ENCODE assay signal across 8 mouse cellular contexts in genomic region chr10:120257231-120257630, GRCm38 (mm10). TPM values are rescaled to one million over a fixed set of nuclear protein-coding genes. Genes with fewer than 3 reads are reported as not detected.
A peak's percentile ranks its signal among the peaks of the same experiment; 100 is the strongest.
DNase-seq lines count a peak whose midpoint lies in the region; ATAC-seq lines count a peak whose summit lies in the region.
"Had no signal": no experiment of that assay in that cellular context is flagged by ENCODE, and none has a peak within 500 bp of the region (broad histone marks: within the 10 kb centered on the region; RNA-seq: fewer than 3 reads in every experiment).

No protein-coding gene starts in this region.

- no peak overlapping the region for H3K27ac ChIP-seq in midbrain, embryonic 11.5 days (ENCODE audit: low read depth, low read length)
- no peak overlapping the region for H3K27ac ChIP-seq in midbrain, embryonic 16.5 days (ENCODE audit: low read length)
- H3K27ac ChIP-seq in hindbrain, embryonic 14.5 days, result no peak overlapping the region
- no peak overlapping the region for H3K27ac ChIP-seq in neural tube, embryonic 11.5 days (ENCODE audit: low read depth, low read length)

- H3K4me1 ChIP-seq in midbrain, embryonic 11.5 days (ENCODE audit: control insufficient read depth, insufficient read depth, low read length), result no peaks in the 10 kb centered on the region
- no peaks in the 10 kb centered on the region for H3K4me1 ChIP-seq in midbrain, embryonic 16.5 days (ENCODE audit: control insufficient read depth, insufficient read depth, low read length)
- H3K4me1 ChIP-seq in hindbrain, embryonic 14.5 days (replicated peaks; ENCODE audit: control insufficient read depth, insufficient read depth, low read length), result no peaks in the 10 kb centered on the region
- H3K4me1 ChIP-seq in neural tube, embryonic 11.5 days (ENCODE audit: control insufficient read depth, insufficient read depth, low read length), result no peaks in the 10 kb centered on the region

- no peak overlapping the region for H3K4me3 ChIP-seq in midbrain, embryonic 11.5 days (ENCODE audit: low read depth, low read length)
- no peak overlapping the region for H3K4me3 ChIP-seq in midbrain, embryonic 16.5 days (ENCODE audit: low read depth, low read length)
- H3K4me3 ChIP-seq in hindbrain, embryonic 14.5 days (replicated peaks; ENCODE audit: low read length), result no peak overlapping the region
- no peak overlapping the region for H3K4me3 ChIP-seq in neural tube, embryonic 11.5 days (ENCODE audit: low read depth, low read length)
- H3K4me3 ChIP-seq: myocyte had no signal

- H3K9ac ChIP-seq in midbrain, embryonic 11.5 days (ENCODE audit: low read length), result no peak overlapping the region
- no peak overlapping the region for H3K9ac ChIP-seq in midbrain, embryonic 16.5 days (ENCODE audit: low read depth, low read length)
- no peak overlapping the region for H3K9ac ChIP-seq in hindbrain, embryonic 14.5 days
- no peak overlapping the region for H3K9ac ChIP-seq in neural tube, embryonic 11.5 days (ENCODE audit: low read length)

- DNase-seq in midbrain, embryonic 11.5 days (ENCODE audit: low spot score, missing footprints), result peak; percentile 92
- peak; percentile 59 for DNase-seq in R1 (ENCODE audit: low read depth, low spot score)
- DNase-seq in cerebellum, postnatal 36 days, result peak; percentile 11 to 36
- DNase-seq in hindbrain, embryonic 14.5 days (ENCODE audit: low spot score), result peak; percentile 86
- peak; percentile 54 to 67 for DNase-seq in left cerebral cortex, postnatal 25 days (ENCODE audit: low spot score in 2 of 2)
- peak; percentile 66 for DNase-seq in neural tube, embryonic 11.5 days (ENCODE audit: low spot score)

- H3K4me2 ChIP-seq in midbrain, embryonic 11.5 days, result no peak overlapping the region
- H3K4me2 ChIP-seq in midbrain, embryonic 16.5 days (ENCODE audit: low read length), result no peak overlapping the region
- H3K4me2 ChIP-seq in hindbrain, embryonic 14.5 days (replicated peaks), result no peak overlapping the region
- no peak overlapping the region for H3K4me2 ChIP-seq in neural tube, embryonic 11.5 days (ENCODE audit: low read depth)

- H3K9me3 ChIP-seq in midbrain, embryonic 11.5 days (ENCODE audit: control insufficient read depth, low read length), result no peaks in the 10 kb centered on the region
- no peaks in the 10 kb centered on the region for H3K9me3 ChIP-seq in midbrain, embryonic 16.5 days (replicated peaks; ENCODE audit: control insufficient read depth, low read length, poor library complexity, severe bottlenecking)
- H3K9me3 ChIP-seq in hindbrain, embryonic 14.5 days (ENCODE audit: control insufficient read depth, low read length), result no peaks in the 10 kb centered on the region
- H3K9me3 ChIP-seq in neural tube, embryonic 11.5 days (ENCODE audit: control insufficient read depth, low read length), result no peaks in the 10 kb centered on the region

- no peaks in the 10 kb centered on the region for H3K36me3 ChIP-seq in midbrain, embryonic 11.5 days (ENCODE audit: control insufficient read depth, insufficient read depth, low read length)
- H3K36me3 ChIP-seq in midbrain, embryonic 16.5 days (ENCODE audit: control insufficient read depth, insufficient read depth, low read length), result no peaks in the 10 kb centered on the region
- no peaks in the 10 kb centered on the region for H3K36me3 ChIP-seq in hindbrain, embryonic 14.5 days (replicated peaks; ENCODE audit: control insufficient read depth, insufficient read depth)
- no peaks in the 10 kb centered on the region for H3K36me3 ChIP-seq in neural tube, embryonic 11.5 days (ENCODE audit: control insufficient read depth, insufficient read depth, low read length)

- WGBS in midbrain, embryonic 11.5 days, result 37% methylated on average over 11 of the region's 11 CpGs
- WGBS in midbrain, embryonic 16.5 days, result 31% methylated on average over 11 of the region's 11 CpGs
- 31% methylated on average over 11 of the region's 11 CpGs for WGBS in hindbrain, embryonic 14.5 days
- WGBS in neural tube, embryonic 11.5 days, result 34% methylated on average over 11 of the region's 11 CpGs

- H3K27me3 ChIP-seq in midbrain, embryonic 11.5 days (ENCODE audit: control insufficient read depth, insufficient read depth, low read length), result no peaks in the 10 kb centered on the region
- H3K27me3 ChIP-seq in midbrain, embryonic 16.5 days (ENCODE audit: control insufficient read depth, insufficient read depth, low read depth, low read length), result no peaks in the 10 kb centered on the region
- H3K27me3 ChIP-seq in hindbrain, embryonic 14.5 days (ENCODE audit: control insufficient read depth, insufficient read depth, low read length), result no peaks in the 10 kb centered on the region
- H3K27me3 ChIP-seq in neural tube, embryonic 11.5 days (ENCODE audit: control insufficient read depth, insufficient read depth, low read length), result no peaks in the 10 kb centered on the region

- ATAC-seq in midbrain, embryonic 11.5 days (ENCODE audit: low FRiP score), result 0 out of 2 replicates have a peak, but pooled peaks have one; percentile 38
- ATAC-seq in midbrain, embryonic 16.5 days, result no peak
- ATAC-seq in hindbrain, embryonic 14.5 days (ENCODE audit: low FRiP score), result no peak
- no peak for ATAC-seq in neural tube, embryonic 11.5 days (ENCODE audit: insufficient read depth, low FRiP score, low TSS enrichment)

- intact Hi-C loops in left cerebral cortex, postnatal 25 days (cut with DNase I), result loop anchor here (2.0 to 5.0 kb wide), 2 partner anchors 446 to 605 kb away; no protein-coding TSS in a partner anchor

RNA-seq across cellular contexts. Expression of gene Llph, which starts 30.4 kb away (rescaled TPM):
- 53.7 and 58.3 TPM in 2 replicates for polyA plus RNA-seq in midbrain, embryonic 11.5 days (2014; fragmentation: Nextera tagmentation; extraction: Ambion mirVana)
- polyA plus RNA-seq in midbrain, embryonic 16.5 days (2015; fragmentation: Nextera tagmentation; extraction: Ambion mirVana), result 31.8 and 32.7 TPM in 2 replicates
- 35.5 and 38.7 TPM in 2 replicates for polyA plus RNA-seq in hindbrain, embryonic 14.5 days (2014; fragmentation: Nextera tagmentation; extraction: Ambion mirVana)
- 10 to 100 TPM; 18.4 to 20.3 TPM for total RNA-seq in left cerebral cortex, postnatal 25 days (2021)
- polyA plus RNA-seq in neural tube, embryonic 11.5 days (2014; fragmentation: Nextera tagmentation; extraction: Ambion mirVana), result 57.0 and 61.1 TPM in 2 replicates

RNA-seq across cellular contexts. Expression of gene Irak3, which starts 55.3 kb away (rescaled TPM):
- polyA plus RNA-seq in midbrain, embryonic 11.5 days (2014; fragmentation: Nextera tagmentation; extraction: Ambion mirVana), result 0.72 and 1.2 TPM in 2 replicates
- polyA plus RNA-seq in midbrain, embryonic 16.5 days (2015; fragmentation: Nextera tagmentation; extraction: Ambion mirVana), result 0.25 and 0.33 TPM in 2 replicates
- 0.37 and 0.51 TPM in 2 replicates for polyA plus RNA-seq in hindbrain, embryonic 14.5 days (2014; fragmentation: Nextera tagmentation; extraction: Ambion mirVana)
- under 1 TPM; 0.41 to 0.44 TPM for total RNA-seq in left cerebral cortex, postnatal 25 days (2021)
- 0.58 and 1.2 TPM in 2 replicates for polyA plus RNA-seq in neural tube, embryonic 11.5 days (2014; fragmentation: Nextera tagmentation; extraction: Ambion mirVana)

RNA-seq across cellular contexts. Expression of gene Tmbim4, which starts 55.8 kb away (rescaled TPM):
- polyA plus RNA-seq in midbrain, embryonic 11.5 days (2014; fragmentation: Nextera tagmentation; extraction: Ambion mirVana), result 83.1 and 88.4 TPM in 2 replicates
- polyA plus RNA-seq in midbrain, embryonic 16.5 days (2015; fragmentation: Nextera tagmentation; extraction: Ambion mirVana), result 88.7 and 89.7 TPM in 2 replicates
- 111 and 117 TPM in 2 replicates for polyA plus RNA-seq in hindbrain, embryonic 14.5 days (2014; fragmentation: Nextera tagmentation; extraction: Ambion mirVana)
- 10 to 100 TPM; 60.8 to 70.3 TPM for total RNA-seq in left cerebral cortex, postnatal 25 days (2021)
- 85.4 and 87.7 TPM in 2 replicates for polyA plus RNA-seq in neural tube, embryonic 11.5 days (2014; fragmentation: Nextera tagmentation; extraction: Ambion mirVana)

Comparison
In these comparisons a context has a peak if more than half of its experiments do, and no peak if none do; other contexts are left out.
1. DNase-seq: peak in every context shown above with its lines; median percentile 92 in midbrain, embryonic 11.5 days; 86 in hindbrain, embryonic 14.5 days; 66 in neural tube, embryonic 11.5 days; 60 in left cerebral cortex, postnatal 25 days; 59 in R1; 24 in cerebellum, postnatal 36 days.